Mouse (Mus musculus): ENCODE measurements around the gene Gm36864. TPM values are rescaled to one million over a fixed set of nuclear protein-coding genes. Genes with fewer than 3 reads are reported as not detected.
"Not testable (repeated sequence)": the region's sequence is repeated elsewhere in the genome, so short reads cannot be mapped to it uniquely, and the experiment has no call there.

Gene Gm36864
- polyA plus RNA-seq, 1 experiment from 2014 or later: not detected

GRCm38 (mm10) chr7:44246055-44246983, 10.3 kb downstream of the Gm36864 start, which contains the start of the genes 1700028J19Rik and 2410002F23Rik:
Gene 1700028J19Rik, minus strand, starts transcription at chr7:44246695.
Gene 2410002F23Rik, plus strand, starts transcription at chr7:44246722.
- Histone ChIP-seq H3K4me3 (ENCODE audit: control insufficient read depth in 1 of 2, insufficient read depth in 1 of 2, low read depth in 1 of 2, low read length in 2 of 2) (peak within 1 kb of the TSS; percentile 84 to 97), H3K9me3 (ENCODE audit: control insufficient read depth, low read length) (no peaks in the 10 kb centered on the region), H3K27me3 (ENCODE audit: control insufficient read depth, insufficient read depth, low read length) (no peaks in the 10 kb centered on the region), H3K4me2 (ENCODE audit: low read length) (peak within 1 kb of the TSS; percentile 92), H3K36me3 (ENCODE audit: control insufficient read depth, insufficient read depth, low read length) (peaks cover 34% of the 10 kb centered on the region), H3K9ac (ENCODE audit: low read length) (peak within 1 kb of the TSS; percentile 97), H3K4me1 (ENCODE audit: control insufficient read depth in 2 of 2, insufficient read depth in 2 of 2, low read length in 2 of 2) (peaks cover 3 to 16% of the 10 kb centered on the region in 2 experiments; a peak in 3 of 4 replicates), H3K27ac (replicated peaks in 1 of 2; ENCODE audit: control insufficient read depth in 1 of 2, insufficient read depth in 1 of 2, low read depth in 2 of 2, low read length in 2 of 2) (peak within 1 kb of the TSS; percentile 86 to 88)
- peak; percentile 86 for ATAC-seq (ENCODE audit: insufficient number of reproducible peaks, insufficient read depth, low FRiP score, low read depth)
- WGBS: under 1% methylated on average over 62 of the region's 62 CpGs

DNA sequence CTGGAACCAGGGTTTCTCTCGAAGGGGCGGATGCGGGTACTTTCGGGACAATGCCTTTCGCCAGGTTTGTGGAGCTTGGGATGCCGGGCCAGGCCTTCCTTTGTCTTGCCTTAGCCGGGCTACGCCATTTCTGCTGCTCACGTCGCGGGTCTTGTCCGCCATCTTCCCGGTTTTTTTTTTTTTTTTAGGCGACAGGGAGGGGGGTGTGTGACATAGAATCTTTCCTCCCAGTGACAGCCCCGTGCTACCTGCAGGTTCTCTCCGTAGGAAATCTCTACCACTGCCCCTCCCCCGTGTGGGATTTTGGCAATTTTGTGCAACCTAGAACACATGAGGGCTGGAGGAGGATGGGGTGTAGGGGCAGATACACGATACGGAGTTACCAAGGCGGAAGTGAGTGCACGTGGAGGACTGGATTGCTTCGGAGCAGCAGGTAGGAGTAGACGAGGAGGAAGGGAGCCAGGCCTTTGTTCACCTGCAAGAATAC, 11.1 kb downstream of the Gm36864 start:
- H3K27me3 ChIP-seq (ENCODE audit: control insufficient read depth, insufficient read depth, low read length): no peaks in the 10 kb centered on the region
- peak overlapping the region; percentile 92 for H3K4me2 ChIP-seq (ENCODE audit: low read length)
- peak overlapping the region; percentile 84 to 97 for H3K4me3 ChIP-seq (ENCODE audit: control insufficient read depth in 1 of 2, insufficient read depth in 1 of 2, low read depth in 1 of 2, low read length in 2 of 2)
- peaks cover 3 to 16% of the 10 kb centered on the region in 2 experiments; a peak in 3 of 4 replicates for H3K4me1 ChIP-seq (ENCODE audit: control insufficient read depth in 2 of 2, insufficient read depth in 2 of 2, low read length in 2 of 2)
- peaks cover 39% of the 10 kb centered on the region for H3K36me3 ChIP-seq (ENCODE audit: control insufficient read depth, insufficient read depth, low read length)
- peak overlapping the region; percentile 97 for H3K9ac ChIP-seq (ENCODE audit: low read length)
- under 1% methylated on average over 23 of the region's 23 CpGs for WGBS
- ATAC-seq (ENCODE audit: insufficient number of reproducible peaks, insufficient read depth, low FRiP score, low read depth): no peak
- H3K9me3 ChIP-seq (ENCODE audit: control insufficient read depth, low read length): no peaks in the 10 kb centered on the region
- H3K27ac ChIP-seq (replicated peaks in 1 of 2; ENCODE audit: control insufficient read depth in 1 of 2, insufficient read depth in 1 of 2, low read depth in 2 of 2, low read length in 2 of 2): peak overlapping the region; percentile 86 to 88

DNA sequence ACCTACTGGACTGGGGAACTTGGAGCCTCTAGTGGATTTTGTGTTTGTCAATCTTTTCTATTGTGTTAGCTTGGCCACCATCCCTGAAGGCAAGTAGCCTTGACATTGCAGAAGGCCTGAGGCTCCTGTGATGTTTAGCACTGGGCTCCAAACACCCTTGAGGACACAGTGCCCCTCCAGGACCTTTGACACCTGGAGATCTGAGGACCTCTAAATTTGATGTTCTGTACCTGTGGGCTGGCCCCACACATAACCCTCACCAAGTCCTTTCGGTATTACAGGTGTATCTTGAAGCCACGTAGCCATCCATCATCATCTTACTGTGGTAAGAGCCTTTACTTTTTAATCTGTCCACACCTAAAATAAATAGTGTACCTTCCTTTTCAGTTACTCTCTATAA, 12.0 kb downstream of the Gm36864 start:
- no peak for ATAC-seq (ENCODE audit: insufficient number of reproducible peaks, insufficient read depth, low FRiP score, low read depth)
- H3K4me1 ChIP-seq (ENCODE audit: control insufficient read depth in 2 of 2, insufficient read depth in 2 of 2, low read length in 2 of 2): peaks cover 3 to 16% of the 10 kb centered on the region in 2 experiments; a peak in 3 of 4 replicates
- peaks cover 48% of the 10 kb centered on the region for H3K36me3 ChIP-seq (ENCODE audit: control insufficient read depth, insufficient read depth, low read length)
- H3K4me3 ChIP-seq (ENCODE audit: control insufficient read depth in 1 of 2, insufficient read depth in 1 of 2, low read depth in 1 of 2, low read length in 2 of 2): peak overlapping the region in 1 of 2 experiments; percentile 97; a peak in 2 of 4 replicates
- H3K4me2 ChIP-seq (ENCODE audit: low read length): peak overlapping the region; percentile 92
- no peaks in the 10 kb centered on the region for H3K27me3 ChIP-seq (ENCODE audit: control insufficient read depth, insufficient read depth, low read length)
- H3K27ac ChIP-seq (replicated peaks in 1 of 2; ENCODE audit: control insufficient read depth in 1 of 2, insufficient read depth in 1 of 2, low read depth in 2 of 2, low read length in 2 of 2): no peak overlapping the region
- peak overlapping the region; percentile 97 for H3K9ac ChIP-seq (ENCODE audit: low read length)
- WGBS: 96% methylated on average over 2 of the region's 2 CpGs
- no peaks in the 10 kb centered on the region for H3K9me3 ChIP-seq (ENCODE audit: control insufficient read depth, low read length)

- Histone ChIP-seq H3K27ac (replicated peaks in 1 of 2; ENCODE audit: control insufficient read depth in 1 of 2, insufficient read depth in 1 of 2, low read depth in 2 of 2, low read length in 2 of 2) (no peak overlapping the region), H3K4me3 (ENCODE audit: control insufficient read depth in 1 of 2, insufficient read depth in 1 of 2, low read depth in 1 of 2, low read length in 2 of 2) (no peak overlapping the region), H3K4me2 (ENCODE audit: low read length) (no peak overlapping the region), H3K27me3 (ENCODE audit: control insufficient read depth, insufficient read depth, low read length) (no peaks in the 10 kb centered on the region), H3K9me3 (ENCODE audit: control insufficient read depth, low read length) (no peaks in the 10 kb centered on the region), H3K4me1 (ENCODE audit: control insufficient read depth in 2 of 2, insufficient read depth in 2 of 2, low read length in 2 of 2) (peaks cover 3 to 16% of the 10 kb centered on the region in 2 experiments; a peak in 3 of 4 replicates), H3K9ac (ENCODE audit: low read length) (no peak overlapping the region), H3K36me3 (ENCODE audit: control insufficient read depth, insufficient read depth, low read length) (peaks cover 60% of the 10 kb centered on the region)
- ATAC-seq (ENCODE audit: insufficient number of reproducible peaks, insufficient read depth, low FRiP score, low read depth): no peak
- 94% methylated on average over 4 of the region's 4 CpGs for WGBS
Measured at GRCm38 (mm10) chr7:44249248-44249647, 13.3 kb downstream of the Gm36864 start.

GRCm38 (mm10) chr7:44250732-44251275, 14.8 kb downstream of the Gm36864 start:
- 89% methylated on average over 17 of the region's 17 CpGs for WGBS
- not testable (repeated sequence) for H3K27ac ChIP-seq (replicated peaks in 1 of 2; ENCODE audit: control insufficient read depth in 1 of 2, insufficient read depth in 1 of 2, low read depth in 2 of 2, low read length in 2 of 2); H3K4me2 ChIP-seq (ENCODE audit: low read length); H3K9me3 ChIP-seq (ENCODE audit: control insufficient read depth, low read length); H3K4me3 ChIP-seq (ENCODE audit: control insufficient read depth in 1 of 2, insufficient read depth in 1 of 2, low read depth in 1 of 2, low read length in 2 of 2); ATAC-seq (ENCODE audit: insufficient number of reproducible peaks, insufficient read depth, low FRiP score, low read depth); H3K27me3 ChIP-seq (ENCODE audit: control insufficient read depth, insufficient read depth, low read length); H3K9ac ChIP-seq (ENCODE audit: low read length)
- peaks cover 60% of the 10 kb centered on the region for H3K36me3 ChIP-seq (ENCODE audit: control insufficient read depth, insufficient read depth, low read length)
- peaks cover 5 to 18% of the 10 kb centered on the region in 2 experiments; a peak in 3 of 4 replicates for H3K4me1 ChIP-seq (ENCODE audit: control insufficient read depth in 2 of 2, insufficient read depth in 2 of 2, low read length in 2 of 2)

DNA sequence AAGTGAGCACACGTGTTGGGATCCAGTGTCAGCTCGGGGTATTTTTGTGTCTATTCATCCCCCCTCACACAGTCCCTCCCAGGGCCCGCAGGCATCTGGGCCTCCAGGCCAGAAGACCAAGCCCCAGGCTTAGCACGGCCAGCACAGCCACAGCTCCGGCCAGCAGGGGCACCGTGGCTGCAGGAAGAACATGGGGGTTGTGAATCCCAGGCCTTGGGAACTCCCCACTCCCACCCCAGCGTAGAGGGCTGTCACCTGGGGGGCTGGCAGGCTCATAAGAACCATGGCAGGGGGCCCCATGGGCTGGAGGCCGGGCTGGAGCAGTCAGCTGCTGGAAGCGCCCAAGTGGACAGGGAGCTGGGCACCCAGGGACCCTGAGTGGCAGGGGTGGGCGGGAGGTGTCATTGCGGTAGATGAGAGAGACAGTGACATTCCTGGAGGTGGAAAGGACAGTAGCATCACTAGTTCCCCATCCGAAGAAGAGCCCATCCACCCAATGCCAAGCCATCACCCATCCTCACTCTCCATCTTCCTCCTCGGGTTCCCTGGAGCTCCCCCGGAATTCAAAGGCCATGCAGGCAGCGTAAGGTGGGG, 17.1 kb downstream of the Gm36864 start:
- Histone ChIP-seq H3K9me3 (ENCODE audit: control insufficient read depth, low read length) (no peaks in the 10 kb centered on the region), H3K27me3 (ENCODE audit: control insufficient read depth, insufficient read depth, low read length) (no peaks in the 10 kb centered on the region), H3K27ac (replicated peaks in 1 of 2; ENCODE audit: control insufficient read depth in 1 of 2, insufficient read depth in 1 of 2, low read depth in 2 of 2, low read length in 2 of 2) (no peak overlapping the region), H3K36me3 (ENCODE audit: control insufficient read depth, insufficient read depth, low read length) (peaks cover 56% of the 10 kb centered on the region), H3K4me2 (ENCODE audit: low read length) (no peak overlapping the region), H3K4me1 (ENCODE audit: control insufficient read depth in 2 of 2, insufficient read depth in 2 of 2, low read length in 2 of 2) (peaks cover 5 to 10% of the 10 kb centered on the region in 2 experiments; a peak in 3 of 4 replicates), H3K4me3 (ENCODE audit: control insufficient read depth in 1 of 2, insufficient read depth in 1 of 2, low read depth in 1 of 2, low read length in 2 of 2) (no peak overlapping the region), H3K9ac (ENCODE audit: low read length) (no peak overlapping the region)
- 60% methylated on average over 15 of the region's 15 CpGs for WGBS
- no peak for ATAC-seq (ENCODE audit: insufficient number of reproducible peaks, insufficient read depth, low FRiP score, low read depth)

GRCm38 (mm10) chr7:44254930-44255329, 19.0 kb downstream of the Gm36864 start:
- 52% methylated on average over 6 of the region's 6 CpGs for WGBS
- Histone ChIP-seq H3K4me3 (ENCODE audit: control insufficient read depth in 1 of 2, insufficient read depth in 1 of 2, low read depth in 1 of 2, low read length in 2 of 2) (no peak overlapping the region), H3K4me2 (ENCODE audit: low read length) (no peak overlapping the region), H3K27me3 (ENCODE audit: control insufficient read depth, insufficient read depth, low read length) (no peaks in the 10 kb centered on the region), H3K27ac (replicated peaks in 1 of 2; ENCODE audit: control insufficient read depth in 1 of 2, insufficient read depth in 1 of 2, low read depth in 2 of 2, low read length in 2 of 2) (no peak overlapping the region), H3K36me3 (ENCODE audit: control insufficient read depth, insufficient read depth, low read length) (peaks cover 38% of the 10 kb centered on the region), H3K9me3 (ENCODE audit: control insufficient read depth, low read length) (no peaks in the 10 kb centered on the region), H3K4me1 (ENCODE audit: control insufficient read depth in 2 of 2, insufficient read depth in 2 of 2, low read length in 2 of 2) (peaks cover 5 to 7% of the 10 kb centered on the region in 2 experiments; a peak in 3 of 4 replicates), H3K9ac (ENCODE audit: low read length) (no peak overlapping the region)
- no peak for ATAC-seq (ENCODE audit: insufficient number of reproducible peaks, insufficient read depth, low FRiP score, low read depth)

Measured in heart, embryonic 14.5 days (tissue).